ENCODE assay signal across 17 mouse cellular contexts in genomic region chr3:135403856-135404255, GRCm38 (mm10). TPM values are rescaled to one million over a fixed set of nuclear protein-coding genes. Genes with fewer than 3 reads are reported as not detected.
A peak's percentile ranks its signal among the peaks of the same experiment; 100 is the strongest.
DNase-seq lines count a peak whose midpoint lies in the region; ATAC-seq and TF ChIP-seq lines count a peak whose summit lies in the region.
"Had no signal": no experiment of that assay in that cellular context is flagged by ENCODE, and none has a peak within 500 bp of the region (broad histone marks: within the 10 kb centered on the region; RNA-seq: fewer than 3 reads in every experiment).

No protein-coding gene starts in this region.

- WGBS in hindbrain, postnatal 0 days = 71% methylated on average over 5 of the region's 5 CpGs
- 78% methylated on average over 5 of the region's 5 CpGs for WGBS in hindbrain, embryonic 14.5 days
- 72% methylated on average over 5 of the region's 5 CpGs for WGBS in lung, embryonic 14.5 days
- WGBS in embryonic facial prominence, embryonic 10.5 days = 78% methylated on average over 5 of the region's 5 CpGs

- H3K9ac ChIP-seq in hindbrain, postnatal 0 days (replicated peaks; ENCODE audit: low read length) = no peak overlapping the region
- H3K9ac ChIP-seq in hindbrain, embryonic 14.5 days = no peak overlapping the region
- no peak overlapping the region for H3K9ac ChIP-seq in lung, embryonic 14.5 days
- H3K9ac ChIP-seq: embryonic facial prominence, embryonic 12.5 days; forebrain, embryonic 15.5 days; limb, embryonic 13.5 days had no signal

- no peaks in the 10 kb centered on the region for H3K4me1 ChIP-seq in hindbrain, postnatal 0 days (ENCODE audit: insufficient read depth, low read length)
- H3K4me1 ChIP-seq in hindbrain, embryonic 14.5 days (replicated peaks; ENCODE audit: control insufficient read depth, insufficient read depth, low read length) = no peaks in the 10 kb centered on the region
- H3K4me1 ChIP-seq in lung, embryonic 14.5 days (ENCODE audit: insufficient read depth) = 0 out of 2 replicates have a peak, but pooled peaks cover 3% of the 10 kb centered on the region
- H3K4me1 ChIP-seq in embryonic facial prominence, embryonic 10.5 days = no peaks in the 10 kb centered on the region
- H3K4me1 ChIP-seq: embryonic facial prominence, embryonic 12.5 days; limb, embryonic 13.5 days had no signal

- TF ChIP-seq CTCF in hindbrain, postnatal 0 days (IDR thresholded peaks at IDR 0.05; ENCODE audit: low read depth) = 0 out of 2 replicates have a peak, but pooled peaks have one; percentile 18
- TF ChIP-seq CTCF in lung, embryonic 14.5 days (IDR thresholded peaks at IDR 0.05; ENCODE audit: low read depth) = 0 out of 2 replicates have a peak, but pooled peaks have one; percentile 25

- no peak overlapping the region for H3K27ac ChIP-seq in hindbrain, postnatal 0 days
- H3K27ac ChIP-seq in hindbrain, embryonic 14.5 days = no peak overlapping the region
- no peak overlapping the region for H3K27ac ChIP-seq in lung, embryonic 14.5 days (ENCODE audit: low read depth)
- no peak overlapping the region for H3K27ac ChIP-seq in embryonic facial prominence, embryonic 10.5 days (replicated peaks)
- H3K27ac ChIP-seq: embryonic facial prominence, embryonic 12.5 days; forebrain, embryonic 15.5 days; limb, embryonic 13.5 days; midbrain, embryonic 10.5 days had no signal

- ATAC-seq in hindbrain, postnatal 0 days = no peak
- no peak for ATAC-seq in hindbrain, embryonic 14.5 days (ENCODE audit: low FRiP score)
- ATAC-seq in lung, embryonic 14.5 days (ENCODE audit: insufficient read depth) = no peak

- DNase-seq in hindbrain, postnatal 0 days (ENCODE audit: low spot score) = no peak
- no peak for DNase-seq in hindbrain, embryonic 14.5 days (ENCODE audit: low spot score)
- no peak for DNase-seq in lung, embryonic 14.5 days
- no peak for DNase-seq in lung, postnatal 36 days
- peak; percentile 55 for DNase-seq in ES-CJ7 (ENCODE audit: low read depth, low spot score)
- peak; percentile 49 for DNase-seq in ZHBTc4 (ENCODE audit: low read depth, low spot score)
- DNase-seq in cerebellum, postnatal 14 days = no peak
- no peak for DNase-seq in embryonic facial prominence, embryonic 10.5 days (ENCODE audit: low spot score)
- DNase-seq: cerebellum, adult 8-10 months; kidney, adult 9 months; lung, postnatal 4 days had no signal

- H3K36me3 ChIP-seq in hindbrain, postnatal 0 days (ENCODE audit: insufficient read depth, low read length) = no peaks in the 10 kb centered on the region
- peaks cover 23% of the 10 kb centered on the region; the same call in 1 of the 2 replicates for H3K36me3 ChIP-seq in hindbrain, embryonic 14.5 days (replicated peaks; ENCODE audit: control insufficient read depth, insufficient read depth)
- H3K36me3 ChIP-seq in lung, embryonic 14.5 days (ENCODE audit: insufficient read depth) = peaks cover 15% of the 10 kb centered on the region
- peaks cover 36% of the 10 kb centered on the region for H3K36me3 ChIP-seq in embryonic facial prominence, embryonic 10.5 days (replicated peaks)

- no peak overlapping the region for H3K4me2 ChIP-seq in hindbrain, postnatal 0 days (ENCODE audit: low read depth, low read length)
- H3K4me2 ChIP-seq in hindbrain, embryonic 14.5 days (replicated peaks) = no peak overlapping the region
- no peak overlapping the region for H3K4me2 ChIP-seq in lung, embryonic 14.5 days
- H3K4me2 ChIP-seq: embryonic facial prominence, embryonic 12.5 days; forebrain, embryonic 15.5 days; limb, embryonic 13.5 days had no signal

- no peaks in the 10 kb centered on the region for H3K9me3 ChIP-seq in hindbrain, postnatal 0 days (ENCODE audit: low read length)
- H3K9me3 ChIP-seq in hindbrain, embryonic 14.5 days (ENCODE audit: control insufficient read depth, low read length) = no peaks in the 10 kb centered on the region
- no peaks in the 10 kb centered on the region for H3K9me3 ChIP-seq in lung, embryonic 14.5 days (ENCODE audit: low read depth, low read length)
- H3K9me3 ChIP-seq in embryonic facial prominence, embryonic 10.5 days = no peaks in the 10 kb centered on the region
- H3K9me3 ChIP-seq: embryonic facial prominence, embryonic 12.5 days; forebrain, embryonic 15.5 days; limb, embryonic 13.5 days; midbrain, embryonic 10.5 days had no signal

- H3K4me3 ChIP-seq in hindbrain, postnatal 0 days (ENCODE audit: low read length) = no peak overlapping the region
- H3K4me3 ChIP-seq in hindbrain, embryonic 14.5 days (replicated peaks; ENCODE audit: low read length) = no peak overlapping the region
- H3K4me3 ChIP-seq in lung, embryonic 14.5 days (ENCODE audit: low read depth, low read length) = no peak overlapping the region
- no peak overlapping the region for H3K4me3 ChIP-seq in embryonic facial prominence, embryonic 10.5 days
- H3K4me3 ChIP-seq: embryonic facial prominence, embryonic 12.5 days; forebrain, embryonic 15.5 days; limb, embryonic 13.5 days; midbrain, embryonic 10.5 days had no signal

- H3K27me3 ChIP-seq in hindbrain, postnatal 0 days (ENCODE audit: insufficient read depth, low read length) = no peaks in the 10 kb centered on the region
- no peaks in the 10 kb centered on the region for H3K27me3 ChIP-seq in hindbrain, embryonic 14.5 days (ENCODE audit: control insufficient read depth, insufficient read depth, low read length)
- no peaks in the 10 kb centered on the region for H3K27me3 ChIP-seq in lung, embryonic 14.5 days (ENCODE audit: insufficient read depth, low read length)
- H3K27me3 ChIP-seq in embryonic facial prominence, embryonic 10.5 days (replicated peaks; ENCODE audit: low read depth, poor library complexity, severe bottlenecking) = no peaks in the 10 kb centered on the region
- H3K27me3 ChIP-seq: embryonic facial prominence, embryonic 12.5 days; forebrain, embryonic 15.5 days; limb, embryonic 13.5 days had no signal

RNA-seq across cellular contexts. Expression of gene Cisd2, which starts 19.9 kb away (rescaled TPM):
- total RNA-seq in hindbrain, postnatal 0 days (2014; rRNA removed) = 21.2 and 21.7 TPM in 2 replicates
- polyA plus RNA-seq in hindbrain, postnatal 0 days (2015; fragmentation: Nextera tagmentation; extraction: Ambion mirVana) = 46.2 and 46.4 TPM in 2 replicates
- polyA plus RNA-seq in hindbrain, embryonic 14.5 days (2014; fragmentation: Nextera tagmentation; extraction: Ambion mirVana) = 57.6 and 60.7 TPM in 2 replicates
- 61.5 and 66.6 TPM in 2 replicates for polyA plus RNA-seq in lung, embryonic 14.5 days (2014; fragmentation: Nextera tagmentation; extraction: Ambion mirVana)
- 74.9 and 81.1 TPM in 2 replicates for polyA plus RNA-seq in embryonic facial prominence, embryonic 10.5 days (2016; fragmentation: Nextera tagmentation; extraction: Ambion mirVana)

RNA-seq across cellular contexts. Expression of gene Ube2d3, which starts 34.1 kb away (rescaled TPM):
- total RNA-seq in hindbrain, postnatal 0 days (2014; rRNA removed) = 581 and 632 TPM in 2 replicates
- polyA plus RNA-seq in hindbrain, postnatal 0 days (2015; fragmentation: Nextera tagmentation; extraction: Ambion mirVana) = 321 and 336 TPM in 2 replicates
- 403 and 439 TPM in 2 replicates for polyA plus RNA-seq in hindbrain, embryonic 14.5 days (2014; fragmentation: Nextera tagmentation; extraction: Ambion mirVana)
- polyA plus RNA-seq in lung, embryonic 14.5 days (2014; fragmentation: Nextera tagmentation; extraction: Ambion mirVana) = 586 and 604 TPM in 2 replicates
- polyA plus RNA-seq in embryonic facial prominence, embryonic 10.5 days (2016; fragmentation: Nextera tagmentation; extraction: Ambion mirVana) = 539 and 556 TPM in 2 replicates

RNA-seq across cellular contexts. Expression of gene Slc9b1, which starts 56.0 kb away (rescaled TPM):
- total RNA-seq in hindbrain, postnatal 0 days (2014; rRNA removed) = not detected in 2 replicates
- 0.33 TPM in 1 of 2 replicates, not detected in the other for polyA plus RNA-seq in hindbrain, postnatal 0 days (2015; fragmentation: Nextera tagmentation; extraction: Ambion mirVana)
- polyA plus RNA-seq in hindbrain, embryonic 14.5 days (2014; fragmentation: Nextera tagmentation; extraction: Ambion mirVana) = 0.16 and 0.37 TPM in 2 replicates
- 0.16 and 0.34 TPM in 2 replicates for polyA plus RNA-seq in lung, embryonic 14.5 days (2014; fragmentation: Nextera tagmentation; extraction: Ambion mirVana)
- 0.62 TPM in 1 of 2 replicates, not detected in the other for polyA plus RNA-seq in embryonic facial prominence, embryonic 10.5 days (2016; fragmentation: Nextera tagmentation; extraction: Ambion mirVana)
- polyA plus RNA-seq: heart, embryonic 14.5 days; liver, embryonic 16.5 days had no signal

Comparison
In these comparisons a context has a peak if more than half of its experiments do, and no peak if none do; other contexts are left out.
1. DNase-seq: peak in ES-CJ7 (single experiment) and ZHBTc4 (single experiment); none in hindbrain, postnatal 0 days (single experiment), hindbrain, embryonic 14.5 days (single experiment), lung, embryonic 14.5 days (single experiment), lung, postnatal 36 days (single experiment), cerebellum, postnatal 14 days (0 of 2) and embryonic facial prominence, embryonic 10.5 days (single experiment).